Mouse (Mus musculus): Measurements from ENCODE around the gene Olfr93. TPM values are rescaled to one million over a fixed set of nuclear protein-coding genes. Genes with fewer than 3 reads are reported as not detected.
"Not testable (repeated sequence)": the region's sequence is repeated elsewhere in the genome, so short reads cannot be mapped to it uniquely, and the experiment has no call there.

Olfr93 gene
- polyA plus RNA-seq, 1 experiment from 2014 or later = not detected

GRCm38 (mm10) chr17:37190711-37191110 is 29.4 kb upstream of the Olfr93 start:
- 32% methylated on average over 2 of the region's 2 CpGs for WGBS
- Histone ChIP-seq H3K27me3 (ENCODE audit: control insufficient read depth, insufficient read depth, low read length) (no peaks in the 10 kb centered on the region), H3K4me2 (ENCODE audit: low read depth, low read length, severe bottlenecking) (no peak overlapping the region), H3K36me3 (ENCODE audit: control insufficient read depth, insufficient read depth, low read length) (no peaks in the 10 kb centered on the region), H3K9me3 (ENCODE audit: control insufficient read depth, low read length) (no peaks in the 10 kb centered on the region), H3K27ac (ENCODE audit: low read depth, low read length) (no peak overlapping the region), H3K4me1 (replicated peaks; ENCODE audit: control insufficient read depth, insufficient read depth, low read length) (no peaks in the 10 kb centered on the region), H3K9ac (ENCODE audit: low read length) (no peak overlapping the region), H3K4me3 (ENCODE audit: low read depth, low read length) (no peak overlapping the region)
- ATAC-seq (replicated peaks; ENCODE audit: low FRiP score) (no peak), DNase-seq (ENCODE audit: low spot score) (no peak)

- ATAC-seq (replicated peaks; ENCODE audit: low FRiP score) = no peak
- Histone ChIP-seq H3K36me3 (ENCODE audit: control insufficient read depth, insufficient read depth, low read length) (no peaks in the 10 kb centered on the region), H3K4me3 (ENCODE audit: low read depth, low read length) (no peak overlapping the region), H3K27ac (ENCODE audit: low read depth, low read length) (no peak overlapping the region), H3K27me3 (ENCODE audit: control insufficient read depth, insufficient read depth, low read length) (no peaks in the 10 kb centered on the region), H3K9me3 (ENCODE audit: control insufficient read depth, low read length) (no peaks in the 10 kb centered on the region), H3K4me1 (replicated peaks; ENCODE audit: control insufficient read depth, insufficient read depth, low read length) (no peaks in the 10 kb centered on the region), H3K9ac (ENCODE audit: low read length) (no peak overlapping the region), H3K4me2 (ENCODE audit: low read depth, low read length, severe bottlenecking) (no peak overlapping the region)
- 59% methylated on average over 6 of the region's 6 CpGs for WGBS
- DNase-seq (ENCODE audit: low spot score) = no peak
Measured at GRCm38 (mm10) chr17:37185474-37185873, 24.2 kb upstream of the Olfr93 start.

- H3K36me3 ChIP-seq (ENCODE audit: control insufficient read depth, insufficient read depth, low read length); DNase-seq (ENCODE audit: low spot score); H3K27ac ChIP-seq (ENCODE audit: low read depth, low read length); H3K4me3 ChIP-seq (ENCODE audit: low read depth, low read length); H3K4me1 ChIP-seq (replicated peaks; ENCODE audit: control insufficient read depth, insufficient read depth, low read length); H3K4me2 ChIP-seq (ENCODE audit: low read depth, low read length, severe bottlenecking); H3K27me3 ChIP-seq (ENCODE audit: control insufficient read depth, insufficient read depth, low read length); H3K9ac ChIP-seq (ENCODE audit: low read length); H3K9me3 ChIP-seq (ENCODE audit: control insufficient read depth, low read length); ATAC-seq (replicated peaks; ENCODE audit: low FRiP score): not testable (repeated sequence)
- whole genome bisulfite sequencing = 74% methylated on average over 4 of the region's 4 CpGs
Measured at GRCm38 (mm10) chr17:37131366-37131765, 29.9 kb downstream of the Olfr93 start.

GRCm38 (mm10) chr17:37119988-37120387 is 41.3 kb downstream of the Olfr93 start, which contains the start of gene Olfr92:
Gene Olfr92, minus strand, starts transcription at chr17:37120088.
- WGBS = 83% methylated on average over 2 of the region's 2 CpGs
- Histone ChIP-seq H3K9me3 (ENCODE audit: control insufficient read depth, low read length) (no peaks in the 10 kb centered on the region), H3K4me2 (ENCODE audit: low read depth, low read length, severe bottlenecking) (no peak within 1 kb of the TSS), H3K36me3 (ENCODE audit: control insufficient read depth, insufficient read depth, low read length) (no peaks in the 10 kb centered on the region), H3K27me3 (ENCODE audit: control insufficient read depth, insufficient read depth, low read length) (no peaks in the 10 kb centered on the region), H3K27ac (ENCODE audit: low read depth, low read length) (no peak within 1 kb of the TSS), H3K4me1 (replicated peaks; ENCODE audit: control insufficient read depth, insufficient read depth, low read length) (no peaks in the 10 kb centered on the region), H3K9ac (ENCODE audit: low read length) (no peak within 1 kb of the TSS), H3K4me3 (ENCODE audit: low read depth, low read length) (no peak within 1 kb of the TSS)
- no peak for ATAC-seq (replicated peaks; ENCODE audit: low FRiP score)
- no peak for DNase-seq (ENCODE audit: low spot score)

- no peaks in the 10 kb centered on the region for H3K4me1 ChIP-seq (replicated peaks; ENCODE audit: control insufficient read depth, insufficient read depth, low read length)
- H3K27me3 ChIP-seq (ENCODE audit: control insufficient read depth, insufficient read depth, low read length) = no peaks in the 10 kb centered on the region
- no peak for ATAC-seq (replicated peaks; ENCODE audit: low FRiP score)
- no peak within 1 kb of the TSS for H3K27ac ChIP-seq (ENCODE audit: low read depth, low read length)
- H3K4me2 ChIP-seq (ENCODE audit: low read depth, low read length, severe bottlenecking) = no peak within 1 kb of the TSS
- no peak within 1 kb of the TSS for H3K4me3 ChIP-seq (ENCODE audit: low read depth, low read length)
- H3K9ac ChIP-seq (ENCODE audit: low read length) = no peak within 1 kb of the TSS
- no peaks in the 10 kb centered on the region for H3K36me3 ChIP-seq (ENCODE audit: control insufficient read depth, insufficient read depth, low read length)
- no peak for DNase-seq (ENCODE audit: low spot score)
- WGBS = 98% methylated on average over 1 of the region's 1 CpGs
- H3K9me3 ChIP-seq (ENCODE audit: control insufficient read depth, low read length) = no peaks in the 10 kb centered on the region
Measured at GRCm38 (mm10) chr17:37098178-37098577, 63.1 kb downstream of the Olfr93 start, which contains the start of gene Olfr91. Gene Olfr91, minus strand, starts transcription at chr17:37098278.

GRCm38 (mm10) chr17:37093289-37093688 is 68.0 kb downstream of the Olfr93 start:
- WGBS = 80% methylated on average over 5 of the region's 5 CpGs
- no peak for ATAC-seq (replicated peaks; ENCODE audit: low FRiP score)
- no peak overlapping the region for H3K4me3 ChIP-seq (ENCODE audit: low read depth, low read length)

GRCm38 (mm10) chr17:37092198-37092597 is 69.1 kb downstream of the Olfr93 start:
- WGBS = 77% methylated on average over 1 of the region's 1 CpGs
- Histone ChIP-seq H3K9ac (ENCODE audit: low read length) (no peak overlapping the region), H3K36me3 (ENCODE audit: control insufficient read depth, insufficient read depth, low read length) (no peaks in the 10 kb centered on the region), H3K27me3 (ENCODE audit: control insufficient read depth, insufficient read depth, low read length) (no peaks in the 10 kb centered on the region), H3K27ac (ENCODE audit: low read depth, low read length) (no peak overlapping the region), H3K4me1 (replicated peaks; ENCODE audit: control insufficient read depth, insufficient read depth, low read length) (no peaks in the 10 kb centered on the region), H3K4me2 (ENCODE audit: low read depth, low read length, severe bottlenecking) (no peak overlapping the region), H3K9me3 (ENCODE audit: control insufficient read depth, low read length) (no peaks in the 10 kb centered on the region), H3K4me3 (ENCODE audit: low read depth, low read length) (no peak overlapping the region)
- DNase-seq (ENCODE audit: low spot score) = no peak
- ATAC-seq (replicated peaks; ENCODE audit: low FRiP score) = no peak

More at GRCm38 (mm10) chr17:37093289-37093688, 68.0 kb downstream of the Olfr93 start:
- Histone ChIP-seq H3K4me2 (ENCODE audit: low read depth, low read length, severe bottlenecking) (no peak overlapping the region), H3K9ac (ENCODE audit: low read length) (no peak overlapping the region), H3K27me3 (ENCODE audit: control insufficient read depth, insufficient read depth, low read length) (no peaks in the 10 kb centered on the region), H3K4me1 (replicated peaks; ENCODE audit: control insufficient read depth, insufficient read depth, low read length) (no peaks in the 10 kb centered on the region), H3K27ac (ENCODE audit: low read depth, low read length) (no peak overlapping the region), H3K36me3 (ENCODE audit: control insufficient read depth, insufficient read depth, low read length) (no peaks in the 10 kb centered on the region), H3K9me3 (ENCODE audit: control insufficient read depth, low read length) (no peaks in the 10 kb centered on the region)
- DNase-seq (ENCODE audit: low spot score) = no peak

Other genes starting within 250 kb of the Olfr93 start
- gene Rnf39, start 218.6 kb downstream of the Olfr93 start, polyA plus RNA-seq (2014; fragmentation: Nextera tagmentation; extraction: Ambion mirVana) = 0.33 and 0.44 TPM in 2 replicates
- gene Ppp1r11, start 209.8 kb downstream of the Olfr93 start, polyA plus RNA-seq (2014; fragmentation: Nextera tagmentation; extraction: Ambion mirVana) = 142 and 149 TPM in 2 replicates
- gene Znrd1, start 202.9 kb downstream of the Olfr93 start, polyA plus RNA-seq (2014; fragmentation: Nextera tagmentation; extraction: Ambion mirVana) = 83.2 and 86.6 TPM in 2 replicates
- 10.2 and 10.5 TPM in 2 replicates for gene Znrd1as, start 202.9 kb downstream of the Olfr93 start, polyA plus RNA-seq (2014; fragmentation: Nextera tagmentation; extraction: Ambion mirVana)
- not detected in 2 replicates for gene 2410137M14Rik, start 180.3 kb downstream of the Olfr93 start, polyA plus RNA-seq (2014; fragmentation: Nextera tagmentation; extraction: Ambion mirVana)
- 0.73 and 1.1 TPM in 2 replicates for gene H2-M5, start 172.0 kb downstream of the Olfr93 start, polyA plus RNA-seq (2014; fragmentation: Nextera tagmentation; extraction: Ambion mirVana)
- gene Zfp57, start 160.3 kb downstream of the Olfr93 start, polyA plus RNA-seq (2014; fragmentation: Nextera tagmentation; extraction: Ambion mirVana) = 130 and 142 TPM in 2 replicates
- gene Mog, start 138.1 kb downstream of the Olfr93 start, polyA plus RNA-seq (2014; fragmentation: Nextera tagmentation; extraction: Ambion mirVana) = 0.39 TPM in 1 of 2 replicates, not detected in the other
- 19.7 and 21.8 TPM in 2 replicates for gene Gabbr1, start 115.5 kb downstream of the Olfr93 start, polyA plus RNA-seq (2014; fragmentation: Nextera tagmentation; extraction: Ambion mirVana)
- gene Olfr90, start 73.0 kb downstream of the Olfr93 start, polyA plus RNA-seq (2014; fragmentation: Nextera tagmentation; extraction: Ambion mirVana) = not detected in 2 replicates
- 0.13 TPM in 2 replicates for gene Olfr91, start 63.2 kb downstream of the Olfr93 start, polyA plus RNA-seq (2014; fragmentation: Nextera tagmentation; extraction: Ambion mirVana)
- gene Olfr92, start 41.4 kb downstream of the Olfr93 start, polyA plus RNA-seq (2014; fragmentation: Nextera tagmentation; extraction: Ambion mirVana) = not detected in 2 replicates
- gene Ubd, start 32.4 kb upstream of the Olfr93 start, polyA plus RNA-seq (2014; fragmentation: Nextera tagmentation; extraction: Ambion mirVana) = not detected in 2 replicates
- not detected in 2 replicates for gene Olfr94, start 39.5 kb upstream of the Olfr93 start, polyA plus RNA-seq (2014; fragmentation: Nextera tagmentation; extraction: Ambion mirVana)
- not detected in 2 replicates for gene Olfr95, start 51.6 kb upstream of the Olfr93 start, polyA plus RNA-seq (2014; fragmentation: Nextera tagmentation; extraction: Ambion mirVana)
- gene Olfr96, start 58.7 kb upstream of the Olfr93 start, polyA plus RNA-seq (2014; fragmentation: Nextera tagmentation; extraction: Ambion mirVana) = not detected in 2 replicates
- gene Olfr97, start 75.8 kb upstream of the Olfr93 start, polyA plus RNA-seq (2014; fragmentation: Nextera tagmentation; extraction: Ambion mirVana) = not detected in 2 replicates
- gene Olfr98, start 102.3 kb upstream of the Olfr93 start, polyA plus RNA-seq (2014; fragmentation: Nextera tagmentation; extraction: Ambion mirVana) = not detected in 2 replicates
- gene H2-M3, start 108.7 kb upstream of the Olfr93 start, polyA plus RNA-seq (2014; fragmentation: Nextera tagmentation; extraction: Ambion mirVana) = 1.7 and 2.5 TPM in 2 replicates
- not detected in 2 replicates for gene Olfr99, start 122.0 kb upstream of the Olfr93 start, polyA plus RNA-seq (2014; fragmentation: Nextera tagmentation; extraction: Ambion mirVana)
- gene Olfr101, start 142.8 kb upstream of the Olfr93 start, polyA plus RNA-seq (2014; fragmentation: Nextera tagmentation; extraction: Ambion mirVana) = not detected in 2 replicates
- gene Olfr102, start 155.6 kb upstream of the Olfr93 start, polyA plus RNA-seq (2014; fragmentation: Nextera tagmentation; extraction: Ambion mirVana) = not detected in 2 replicates
- gene Olfr103, start 178.2 kb upstream of the Olfr93 start, polyA plus RNA-seq (2014; fragmentation: Nextera tagmentation; extraction: Ambion mirVana) = not detected in 2 replicates
- gene Olfr104-ps, start 198.1 kb upstream of the Olfr93 start, polyA plus RNA-seq (2014; fragmentation: Nextera tagmentation; extraction: Ambion mirVana) = not detected in 2 replicates
- gene Olfr105-ps, start 217.5 kb upstream of the Olfr93 start, polyA plus RNA-seq (2014; fragmentation: Nextera tagmentation; extraction: Ambion mirVana) = not detected in 2 replicates
- gene Olfr106-ps, start 228.9 kb upstream of the Olfr93 start, polyA plus RNA-seq (2014; fragmentation: Nextera tagmentation; extraction: Ambion mirVana) = not detected in 2 replicates
- gene Olfr107, start 237.7 kb upstream of the Olfr93 start, polyA plus RNA-seq (2014; fragmentation: Nextera tagmentation; extraction: Ambion mirVana) = not detected in 2 replicates

Data from forebrain, embryonic 11.5 days (tissue).